Mouse (Mus musculus) E14TG2a.4 (cell line): Measurements from ENCODE around the gene Fbxl16.

Source experiments
- CTCF ChIP-seq: conservative IDR thresholded peaks from 2 replicates; pipeline ENCODE4 v1.5.1; 2014; ENCODE audit warnings: low read length
- NANOG ChIP-seq: IDR thresholded peaks from 2 replicates; pipeline ENCODE4 v1.6.1; 2014; ENCODE audit warnings: borderline replicate concordance, low read length, mixed read lengths
- POU5F1 ChIP-seq: IDR thresholded peaks from 2 replicates; pipeline ENCODE4 v1.6.1; 2014; ENCODE audit warnings: low read length, borderline replicate concordance

DNA sequence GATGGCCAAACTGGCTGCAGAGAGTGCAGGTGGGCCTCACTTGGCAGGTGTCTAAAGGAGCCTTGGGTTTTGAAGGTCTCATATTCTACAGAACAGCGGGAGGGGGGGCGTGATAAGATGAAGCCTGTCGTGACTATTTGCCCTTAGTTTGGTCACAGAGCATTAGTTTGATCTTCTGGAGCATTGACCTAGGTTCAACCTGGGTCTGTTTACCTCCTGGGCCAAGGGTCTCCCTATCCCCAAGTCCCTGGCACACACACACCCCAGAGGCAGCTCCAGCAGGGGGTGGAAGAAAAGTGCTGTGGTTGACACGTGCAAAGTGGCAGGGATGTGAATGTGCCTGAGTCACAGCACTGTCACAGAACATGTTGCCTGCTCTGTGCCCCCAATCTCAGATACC lies 2.0 kb downstream of the Fbxl16 start:
- TF ChIP-seq CTCF (no peak), POU5F1 (no peak), NANOG (no peak)
